Mouse (Mus musculus) mesoderm, embryonic 11.5 days (tissue): Measurements from ENCODE around the gene Rhof.

ENCODE experiments used
- DNase-seq: peaks from one replicate; pipeline ENCODE4 v3.0.0-alpha.2; 2012; ENCODE audit warnings: low read depth, low spot score

Gene Rhof

DNA sequence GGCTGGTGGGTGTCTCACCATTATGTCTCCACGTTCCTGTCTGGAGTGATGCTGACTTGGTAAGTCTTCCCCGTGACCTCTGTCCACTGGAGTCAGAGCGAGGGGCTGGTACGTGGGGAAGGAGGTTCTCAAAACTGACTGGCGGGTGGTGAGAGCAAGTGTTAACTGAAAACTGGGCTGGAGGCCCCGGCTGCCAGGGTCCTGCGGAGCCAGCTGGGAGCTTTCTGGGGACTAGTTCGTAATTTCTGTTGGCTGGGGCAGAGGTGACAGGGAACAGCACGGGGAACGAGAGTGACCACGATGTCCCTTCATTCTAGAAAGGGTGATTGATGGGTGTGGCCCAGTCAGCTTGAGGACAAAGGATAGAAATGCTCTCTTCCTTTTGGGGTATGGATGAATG lies 18.4 kb downstream of the Rhof start:
- DNase-seq = no peak

DNA sequence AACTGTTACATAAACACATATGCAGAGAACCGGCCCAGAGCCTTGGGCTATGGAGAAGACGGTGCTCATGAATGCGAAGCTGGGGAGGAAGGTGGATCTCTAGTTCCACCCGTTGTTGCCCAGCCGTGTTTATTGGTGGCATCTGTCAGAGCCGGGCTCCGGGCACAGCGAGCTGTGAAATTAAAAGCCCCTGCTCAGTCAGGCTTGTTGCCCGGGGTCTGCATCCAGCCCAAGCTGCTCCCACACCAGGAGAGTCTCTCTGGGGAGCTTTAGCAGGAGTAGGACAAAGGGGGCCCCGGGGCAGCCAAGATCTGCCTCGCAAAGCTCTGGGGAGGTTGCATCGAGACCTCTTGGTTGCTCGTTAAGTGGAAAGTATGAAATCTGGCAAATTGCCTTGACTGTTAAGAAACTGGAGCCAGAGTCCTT lies 22.2 kb downstream of the Rhof start:
- DNase-seq = no peak

DNA sequence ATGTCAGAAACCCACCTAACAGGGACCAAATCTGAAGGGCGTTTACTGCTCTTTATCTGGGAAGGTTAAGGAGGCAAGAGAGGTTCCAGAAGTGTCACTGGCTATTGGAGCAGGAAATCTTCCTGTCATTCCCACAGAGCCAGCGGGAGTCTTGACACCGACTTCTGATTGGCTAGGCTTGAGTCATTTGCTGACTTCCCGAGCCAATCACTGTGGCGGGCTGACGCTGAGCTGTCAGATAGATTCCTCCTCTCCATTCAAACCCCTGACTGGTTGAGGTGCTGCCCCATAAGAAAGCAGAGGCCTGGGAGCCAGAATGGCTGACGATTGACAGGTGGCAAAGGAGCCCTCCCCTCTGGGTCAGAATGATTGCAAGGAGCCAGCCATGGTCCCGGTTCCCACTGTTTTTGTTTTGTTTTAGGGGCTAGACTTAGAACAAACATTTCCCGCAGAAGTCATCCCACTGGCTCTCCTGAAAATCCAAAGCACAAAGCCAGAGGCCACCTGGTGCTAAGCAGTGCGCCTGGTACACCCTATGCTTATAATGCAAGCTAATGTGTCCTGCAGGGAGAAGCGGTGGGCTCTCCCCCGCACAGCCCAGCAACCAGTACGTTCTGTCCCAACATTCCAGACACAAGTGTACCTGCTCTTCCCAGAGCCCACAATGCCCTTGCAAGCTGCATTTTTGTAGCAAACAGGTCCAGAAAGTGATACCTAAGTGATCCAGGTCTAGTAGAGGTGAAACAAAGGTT lies 22.9 kb downstream of the Rhof start:
- peak; percentile 50 for DNase-seq

DNA sequence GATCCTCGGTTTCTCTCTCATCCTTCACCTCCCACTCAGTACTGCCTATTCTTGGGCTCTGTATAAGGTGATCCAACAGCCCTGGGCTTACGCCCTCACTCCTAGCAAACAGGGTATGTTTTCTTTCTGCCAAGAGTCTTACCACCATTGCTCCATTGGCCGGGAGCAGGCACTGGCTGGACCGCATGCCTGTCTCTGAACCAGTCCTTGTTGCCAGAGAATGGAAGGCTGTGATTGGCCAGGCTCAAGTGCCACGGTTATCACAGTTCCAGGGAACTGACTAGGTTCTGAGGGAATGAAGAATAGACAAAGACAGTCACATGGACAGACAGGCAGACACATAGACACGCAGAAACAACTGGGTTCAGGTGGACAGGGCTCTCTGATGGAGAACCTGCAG lies 27.7 kb downstream of the Rhof start:
- no peak for DNase-seq

DNA sequence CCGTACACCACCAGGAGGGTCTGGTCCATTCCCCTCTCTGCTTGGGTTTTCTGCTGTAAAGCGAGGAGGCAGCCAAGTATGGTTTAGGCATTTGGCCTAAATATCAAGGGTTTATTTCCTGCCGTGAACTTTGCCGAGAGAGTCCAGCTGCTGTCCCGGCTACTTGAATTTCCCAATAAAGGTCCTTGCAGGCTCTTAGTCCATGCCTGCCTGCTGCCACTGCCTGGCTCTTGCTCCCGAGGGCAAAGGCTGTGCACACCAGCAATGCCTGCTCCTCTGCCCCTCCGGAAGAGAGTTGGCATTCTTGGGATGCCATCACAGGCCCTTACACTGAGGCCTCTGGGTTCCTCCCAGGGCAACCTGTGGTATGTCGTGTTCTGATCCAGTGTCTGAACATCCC lies 28.9 kb downstream of the Rhof start:
- no peak for DNase-seq

DNA sequence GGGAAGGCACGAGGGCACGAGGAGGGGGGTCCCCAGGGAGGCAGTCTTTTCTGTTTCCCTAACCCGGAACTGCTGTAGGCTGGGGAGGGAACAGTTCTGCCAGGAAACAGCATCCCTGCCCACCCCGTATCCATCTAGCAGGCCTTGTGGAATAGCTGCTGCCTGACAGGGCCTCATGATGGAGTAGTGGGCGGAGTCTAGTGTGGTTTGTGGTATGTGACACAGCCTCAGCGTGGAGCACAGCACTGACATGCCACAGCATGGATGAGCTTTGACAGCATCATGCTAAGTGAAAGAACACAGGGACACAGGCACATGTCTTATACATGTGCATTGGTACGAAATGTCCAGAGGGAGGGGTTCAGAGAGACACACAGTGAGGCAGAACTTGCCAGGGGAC lies 30.1 kb downstream of the Rhof start:
- peak; percentile 35 for DNase-seq

DNA sequence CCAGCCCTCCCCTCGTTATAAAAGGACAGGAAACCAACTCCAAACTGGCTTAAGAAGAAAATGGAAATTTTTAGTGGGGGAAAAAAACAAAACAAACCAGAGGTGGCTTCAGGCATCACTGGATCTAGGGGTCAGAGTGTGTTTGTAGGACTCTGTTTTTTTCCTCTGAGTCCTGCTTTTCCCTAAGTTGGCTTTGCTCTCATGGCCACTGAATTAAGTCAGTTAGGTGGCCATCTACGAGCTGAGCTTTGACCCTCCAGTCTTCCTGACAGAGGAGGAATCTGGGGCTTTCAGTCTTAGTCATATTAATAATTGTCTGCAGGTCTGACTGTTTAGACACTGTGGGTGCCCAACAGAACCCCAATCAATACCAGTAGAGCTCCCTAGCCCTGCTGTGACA lies 34.0 kb downstream of the Rhof start:
- DNase-seq = no peak

DNA sequence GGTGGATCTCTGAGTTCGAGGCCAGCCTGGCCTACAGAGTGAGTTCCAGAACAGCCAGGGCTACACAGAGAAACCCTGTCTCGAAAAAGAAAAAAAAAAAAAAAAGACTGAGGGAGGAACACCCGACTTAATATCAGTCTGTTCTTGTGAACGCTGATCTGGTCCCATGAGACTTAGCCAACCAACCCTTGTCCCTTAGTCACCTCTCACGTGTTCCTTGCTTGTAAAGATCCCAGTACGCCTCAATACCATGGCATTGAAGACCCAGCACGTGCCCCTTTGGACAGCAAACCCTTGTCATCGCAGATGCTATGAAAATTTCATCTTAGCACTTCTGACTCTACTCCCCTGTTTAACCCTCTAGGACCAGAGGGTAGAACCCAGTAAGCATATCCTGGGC lies 36.2 kb downstream of the Rhof start:
- no peak for DNase-seq

DNA sequence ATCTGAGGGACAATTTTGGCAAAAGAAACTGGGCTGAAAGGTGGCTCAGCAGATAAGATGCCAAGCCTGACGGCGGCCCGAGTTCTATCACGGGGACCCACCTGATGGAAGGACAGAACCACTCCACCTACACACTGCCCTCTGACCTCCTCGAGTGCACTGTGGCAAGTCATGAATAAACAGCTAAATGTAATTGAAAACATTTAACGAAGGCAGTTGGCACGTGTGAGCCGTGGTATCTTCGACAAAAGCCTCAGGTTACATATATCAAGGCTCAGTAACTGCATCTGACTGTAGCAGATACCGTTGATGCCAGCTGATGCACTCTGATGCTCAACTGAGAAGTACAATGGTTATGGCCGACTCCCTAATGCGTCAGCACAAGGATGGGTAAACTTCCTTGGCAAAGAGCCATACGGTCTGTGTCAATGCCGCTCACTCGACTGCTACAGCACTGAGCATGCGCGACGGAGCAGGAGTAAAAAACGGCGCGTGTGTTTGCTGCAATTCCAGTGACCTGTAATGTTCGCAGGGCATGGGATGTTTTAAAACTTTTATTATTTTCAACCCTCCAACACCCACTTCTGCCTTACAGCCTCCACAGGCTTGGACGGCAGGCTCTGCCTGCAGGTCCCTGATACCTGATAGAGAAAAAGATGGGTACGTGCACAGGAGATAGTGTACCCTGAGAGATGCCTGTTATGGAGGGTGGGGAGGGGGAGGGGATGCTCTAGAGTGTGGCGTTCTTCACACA lies 38.1 kb downstream of the Rhof start:
- DNase-seq = no peak

DNA sequence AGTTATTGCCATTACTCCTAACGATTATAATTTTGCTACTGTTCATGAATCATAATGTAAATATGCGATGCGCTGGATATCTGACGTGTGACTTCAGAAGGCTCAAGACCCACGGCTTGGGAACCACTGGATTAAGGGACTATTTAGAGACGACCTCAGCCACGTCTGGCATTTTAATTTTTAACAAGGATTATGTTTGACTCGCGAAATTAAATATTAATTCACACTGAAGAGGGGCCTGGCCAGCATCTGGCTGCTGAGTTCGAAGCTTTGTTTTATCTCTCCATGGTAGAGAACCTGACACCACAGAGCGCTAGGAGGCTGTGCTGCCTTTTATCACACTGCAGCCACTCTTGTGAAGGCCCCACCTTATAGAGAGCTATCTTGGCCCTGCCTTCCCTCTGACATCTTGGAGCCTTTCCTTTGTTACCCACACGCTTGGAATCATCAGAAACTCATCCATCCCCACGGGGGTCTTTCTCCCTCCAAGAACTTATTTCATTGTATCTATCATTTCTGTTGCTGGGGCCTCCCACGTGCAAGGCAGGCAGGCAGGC lies 39.3 kb downstream of the Rhof start:
- no peak for DNase-seq

DNA sequence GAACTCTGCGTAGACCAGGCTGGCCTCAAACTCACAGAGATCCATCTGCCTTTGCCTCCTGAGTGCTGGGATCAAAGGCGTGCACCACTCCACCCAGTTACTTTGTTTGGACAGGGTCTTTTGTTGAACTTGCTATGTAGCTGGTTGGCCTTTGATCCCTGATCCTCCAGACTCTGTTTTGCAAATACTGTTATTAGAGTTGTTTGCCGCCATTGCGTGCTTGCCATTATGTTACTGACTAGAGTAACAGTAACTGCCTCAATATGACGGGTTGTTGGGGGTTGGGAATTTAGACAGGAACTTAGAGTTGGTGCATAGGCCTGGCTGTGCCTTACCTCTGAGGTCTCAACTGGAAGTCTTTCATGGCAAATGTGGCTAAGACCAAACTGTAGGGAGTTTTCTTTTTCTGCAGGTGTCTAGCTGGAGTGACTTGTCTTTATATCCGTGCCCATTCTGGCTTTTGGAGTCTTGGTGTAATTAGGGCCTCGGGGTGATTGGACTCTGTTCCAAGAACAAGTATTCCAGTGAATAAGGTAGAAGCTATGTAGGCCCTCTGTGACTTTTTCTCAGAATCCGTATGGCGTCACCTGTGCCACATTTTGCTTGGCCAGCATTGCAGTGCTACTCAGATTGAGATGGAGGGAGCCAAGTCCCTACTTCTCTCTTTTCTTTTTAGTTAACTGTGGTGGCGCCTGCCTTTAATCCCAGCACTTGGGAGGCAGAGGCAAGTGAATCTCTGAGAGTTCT lies 41.8 kb downstream of the Rhof start:
- DNase-seq = no peak

DNA sequence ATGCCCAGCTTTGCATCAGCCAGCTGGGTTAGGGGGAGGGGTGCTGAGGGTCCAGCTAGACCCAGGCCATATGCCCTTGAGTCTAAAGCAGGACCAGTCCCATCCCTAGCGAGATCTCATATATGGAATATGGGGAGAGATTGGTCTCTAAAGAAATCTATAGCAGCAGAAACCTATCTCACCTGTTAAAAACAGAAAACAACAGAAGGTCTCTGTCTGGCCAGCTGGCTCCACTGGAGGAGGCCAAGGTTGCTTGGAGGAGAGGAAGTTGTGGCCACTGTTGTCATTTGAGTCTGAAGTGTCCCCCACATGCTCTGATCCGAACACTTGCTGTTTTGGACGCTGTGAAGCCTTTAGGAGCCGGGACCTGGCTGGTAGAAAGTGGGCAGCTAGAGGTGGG lies 43.7 kb downstream of the Rhof start:
- no peak for DNase-seq

DNA sequence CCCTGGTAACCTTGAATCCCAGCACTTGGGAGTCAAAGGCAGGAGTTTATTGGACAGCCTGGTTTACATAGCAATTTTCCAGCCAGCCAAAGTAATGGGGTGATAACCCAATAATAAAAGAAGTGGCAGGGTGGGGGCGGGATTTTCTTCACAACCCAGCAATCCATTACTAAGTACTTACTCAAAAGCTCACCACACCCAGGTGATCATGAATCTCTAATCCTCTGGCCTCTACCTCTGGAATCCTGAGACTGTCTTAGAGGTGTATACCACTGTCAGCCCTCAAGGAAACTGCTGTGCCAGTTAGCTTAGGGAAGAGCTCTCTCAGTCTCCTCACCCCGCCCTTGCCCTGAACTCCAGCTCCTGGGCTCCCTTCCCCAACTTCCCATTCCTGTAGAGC lies 46.0 kb downstream of the Rhof start:
- DNase-seq = no peak

DNA sequence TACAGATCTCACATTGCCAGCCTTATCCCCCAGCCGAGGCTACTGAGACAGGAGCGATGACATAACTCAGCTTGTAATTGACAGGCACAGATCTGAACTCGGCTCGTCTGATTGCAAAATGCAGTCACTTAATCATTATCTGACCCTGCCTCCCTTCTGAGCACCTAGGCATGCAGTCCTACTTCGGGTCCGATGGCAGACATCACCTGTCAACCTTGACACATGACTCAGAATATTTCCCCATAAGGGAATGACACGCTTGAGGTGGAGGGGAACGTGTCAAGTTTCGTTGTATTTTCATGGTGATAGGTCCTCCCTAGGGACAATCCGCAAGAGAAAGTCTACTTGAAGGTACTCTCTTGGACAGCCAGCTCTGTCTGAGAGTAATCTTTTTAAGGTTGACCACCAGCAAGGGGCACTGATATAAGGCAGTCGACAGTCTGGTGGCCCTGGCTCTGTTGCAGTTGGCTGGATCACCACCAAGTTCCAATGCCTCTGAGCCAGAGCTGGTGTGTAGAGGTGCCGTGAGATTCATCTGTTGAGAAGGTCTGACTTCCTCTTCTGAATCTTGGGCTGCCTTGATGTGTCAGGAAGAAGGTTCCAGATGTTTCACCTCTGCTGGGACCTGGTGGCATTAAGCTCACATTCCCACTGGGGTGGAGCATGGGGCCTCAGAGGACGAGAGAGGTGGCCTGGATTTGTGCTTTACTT lies 49.0 kb downstream of the Rhof start:
- DNase-seq = no peak

DNA sequence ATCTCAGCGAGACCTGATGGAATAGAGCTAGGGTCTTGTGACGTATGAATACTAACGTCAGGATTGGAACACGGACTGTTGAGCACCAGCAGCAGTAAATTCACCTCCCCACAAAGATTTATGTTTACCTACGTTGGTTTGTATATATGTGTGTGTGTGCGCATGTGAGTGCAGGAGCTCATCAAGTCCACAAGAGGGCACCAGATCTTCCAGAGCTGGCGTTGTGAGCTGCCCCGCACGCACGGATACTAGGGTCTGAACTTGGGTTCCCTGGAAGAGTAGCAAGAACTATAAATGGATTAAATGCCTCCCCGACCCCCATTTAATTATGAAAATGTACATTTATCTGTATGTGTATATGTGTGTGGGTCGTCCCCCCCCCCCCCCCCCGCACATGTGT lies 52.0 kb downstream of the Rhof start:
- DNase-seq = no peak

DNA sequence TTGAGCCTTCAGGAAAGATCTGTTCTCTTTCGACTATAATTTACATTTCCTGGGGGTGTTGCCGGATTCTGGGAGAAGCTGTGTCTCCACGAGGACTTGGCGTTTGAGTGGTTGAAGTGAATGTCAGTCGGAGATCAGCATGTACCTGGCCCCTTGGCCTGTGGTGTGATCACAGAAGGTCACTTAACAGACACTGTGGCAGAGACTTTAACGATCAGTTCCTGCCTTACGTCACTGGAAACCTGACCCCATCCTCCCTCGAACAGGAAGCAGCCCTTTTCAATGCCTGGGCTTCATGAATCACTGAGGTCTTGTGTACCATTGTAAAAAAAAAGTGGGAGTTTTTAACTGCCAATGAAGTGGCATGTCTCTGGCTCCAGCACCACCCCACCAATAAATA lies 52.5 kb downstream of the Rhof start:
- peak; percentile 43 for DNase-seq

DNA sequence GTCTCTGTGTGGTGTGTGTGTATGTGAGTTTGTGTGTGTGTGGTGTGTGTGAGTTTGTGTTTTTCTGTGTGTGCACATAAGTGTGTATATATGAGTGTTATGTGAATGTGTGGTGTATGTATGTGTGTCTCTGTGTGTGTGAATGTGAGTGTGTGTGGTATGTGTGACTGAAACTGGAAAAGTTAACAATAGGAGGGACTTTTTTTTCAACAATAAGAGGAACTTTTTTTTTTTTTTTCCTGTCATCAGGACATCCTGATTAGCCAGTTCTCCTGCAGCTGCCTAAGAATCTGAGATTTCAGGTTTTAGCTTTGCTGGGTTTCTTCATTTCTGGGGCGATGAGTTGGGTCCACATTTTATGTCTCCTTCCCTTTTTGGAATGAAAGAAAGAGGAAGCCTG lies 52.9 kb downstream of the Rhof start:
- no peak for DNase-seq

DNA sequence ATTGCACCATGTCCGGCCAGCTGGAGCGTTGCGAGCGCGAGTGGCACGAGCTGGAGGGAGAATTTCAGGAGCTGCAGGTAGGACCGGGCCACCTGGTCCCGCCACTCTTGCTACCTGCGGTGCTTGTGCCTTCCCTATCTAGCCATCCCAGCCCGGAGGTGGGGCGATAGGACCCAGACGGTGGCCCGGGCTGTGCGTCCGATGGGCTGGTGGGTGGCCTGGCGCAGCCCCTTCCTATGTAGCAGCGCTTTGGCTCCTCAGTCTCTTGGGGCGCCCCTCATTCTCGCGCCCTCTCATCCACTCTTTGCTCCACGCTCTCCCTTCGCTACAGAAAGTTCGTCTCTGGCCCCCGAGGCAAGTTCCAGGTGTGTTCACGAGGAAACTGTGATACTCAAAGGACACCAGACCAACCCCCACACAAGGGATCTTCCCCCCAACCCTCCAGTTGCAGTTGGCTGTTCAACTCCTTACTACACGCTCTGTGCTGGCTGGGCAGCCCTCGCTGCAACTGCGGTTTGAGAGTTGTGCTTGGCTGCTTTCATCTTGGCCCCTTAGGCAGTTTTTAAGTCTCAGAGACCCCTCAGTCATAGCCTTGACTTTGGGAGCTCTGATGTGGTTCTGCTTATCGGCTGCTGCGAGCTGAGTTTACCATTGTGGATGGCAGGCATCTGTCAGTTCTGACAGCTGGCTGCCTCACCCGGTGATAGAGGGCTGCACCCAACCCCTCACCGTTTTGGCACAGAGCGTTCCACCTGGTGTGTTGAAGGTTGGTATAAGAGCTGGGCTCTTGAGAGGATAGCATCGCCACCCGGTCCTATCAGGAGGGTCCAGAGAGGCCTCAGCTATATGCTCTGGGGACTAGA lies 55.8 kb downstream of the Rhof start:
- peak; percentile 44 for DNase-seq

DNA sequence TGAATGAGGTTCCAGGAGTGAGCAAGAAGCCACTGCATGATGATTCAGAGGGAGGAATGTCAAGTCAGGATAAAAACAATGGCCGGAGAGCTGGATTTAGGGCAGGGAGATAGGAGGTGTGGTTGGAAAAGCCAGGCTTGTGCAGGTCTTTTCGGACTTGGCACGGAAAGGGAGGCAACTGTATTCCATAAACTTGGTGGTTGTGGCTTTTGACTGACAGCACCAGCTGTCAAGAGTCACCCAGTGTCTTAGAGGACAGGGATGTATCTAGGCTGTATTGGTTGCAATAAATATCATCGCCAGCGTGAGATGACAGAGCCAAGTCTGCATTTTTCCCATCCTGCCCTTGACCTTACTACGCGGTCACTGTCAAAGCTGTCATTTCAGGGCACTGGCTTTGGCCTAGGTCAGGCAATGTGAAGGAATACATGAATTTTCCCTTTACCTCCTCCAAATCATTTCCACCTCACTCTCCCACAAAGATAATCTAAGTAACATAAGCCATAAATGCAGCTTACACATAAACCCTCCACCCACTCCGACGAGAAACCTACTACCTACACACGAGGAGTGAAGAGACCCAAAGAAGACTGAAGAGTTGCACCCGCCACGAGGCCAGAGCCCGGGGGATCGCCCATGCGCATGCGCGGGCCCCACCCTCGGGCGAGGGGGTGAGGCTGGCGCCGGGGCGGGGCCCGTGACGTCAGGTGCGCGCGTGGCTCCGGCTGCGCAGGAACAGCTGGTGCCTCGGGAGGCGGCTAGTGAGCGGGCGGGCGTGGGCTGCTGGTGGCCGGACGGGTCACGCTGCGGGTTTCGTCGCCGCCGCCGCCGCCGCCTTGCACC lies 56.7 kb downstream of the Rhof start:
- DNase-seq = peak; percentile 92

DNA sequence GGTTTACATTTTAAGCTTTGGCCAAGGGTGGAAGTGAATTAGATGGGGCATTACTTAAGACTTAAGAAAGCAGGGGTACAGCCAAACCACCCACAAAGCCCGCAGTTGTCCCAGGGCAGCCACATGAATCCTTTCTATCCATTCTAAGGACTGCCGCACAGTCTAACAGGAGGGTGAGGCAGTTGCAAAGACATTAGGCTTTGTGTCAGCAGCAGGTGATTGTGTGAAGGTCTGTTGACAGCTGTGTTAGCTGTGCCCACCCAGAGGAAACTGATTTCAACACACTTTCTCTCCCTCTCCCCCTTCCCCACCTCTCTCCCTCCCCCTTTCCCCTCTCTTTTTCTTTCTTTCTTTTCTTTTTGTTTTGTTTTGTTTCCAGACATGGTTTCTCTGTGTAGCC lies 63.8 kb downstream of the Rhof start:
- DNase-seq = no peak
